Mouse (Mus musculus) v-Abl transformed pro-B cells (cell line): ENCODE measurements around the gene Olfr617.
"Not testable (repeated sequence)": the region's sequence is repeated elsewhere in the genome, so short reads cannot be mapped to it uniquely, and the experiment has no call there.

ENCODE experiments used
- in situ Hi-C, 2 experiments: fragments of 400-800 bp; cut with MboI; formaldehyde crosslinking; loops; one replicate each; pipeline ENCODE4 v1.15.1; 2025; ENCODE audit not compliant: unreplicated experiment in 2 of 2

Gene Olfr617

DNA sequence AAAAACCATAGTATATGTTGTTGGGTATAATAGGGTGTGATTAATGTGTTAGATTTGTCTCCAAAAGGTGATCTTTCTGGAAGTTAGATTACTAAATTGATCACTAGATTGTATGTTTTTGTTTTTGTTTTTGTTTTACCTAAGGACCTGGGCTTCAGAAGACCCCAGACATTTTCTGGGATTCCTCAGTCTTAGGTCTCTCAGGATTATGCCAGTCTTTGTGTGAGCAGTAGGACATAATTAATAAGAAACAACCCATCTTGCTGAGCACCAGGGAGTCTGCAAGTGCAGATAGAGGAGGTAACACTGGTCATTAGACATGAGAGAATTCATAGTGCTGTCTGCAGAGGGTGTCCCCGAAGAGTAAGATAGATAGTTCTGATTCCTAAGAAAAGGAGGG is at the start of gene Olfr617:
Gene Olfr617 (plus strand): TSS at position 301 of the 400 bp plus-strand sequence.
- in situ Hi-C loops, result no loop called here

DNA sequence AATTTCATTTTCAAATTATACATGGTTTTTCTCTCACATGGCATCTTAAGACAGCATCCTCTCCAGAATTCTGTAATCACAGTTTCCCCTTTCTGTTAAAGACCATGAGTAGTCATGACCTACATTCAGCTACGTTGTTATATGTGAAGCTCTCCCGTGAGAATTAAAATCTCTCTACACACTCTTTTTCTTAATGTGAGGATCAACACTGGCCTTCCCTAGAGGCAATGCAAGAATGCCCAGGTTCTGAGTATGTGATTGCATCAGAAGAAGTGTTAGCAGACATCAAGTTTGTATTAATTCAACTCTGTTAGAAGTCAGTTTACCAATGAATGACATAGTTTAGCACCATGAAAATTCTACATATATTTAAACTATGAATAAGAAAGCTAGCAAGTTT is 30.2 kb upstream of the Olfr617 start, which contains the start of gene Olfr612:
Gene Olfr612 (minus strand): TSS at position 101 of the 400 bp plus-strand sequence.
- in situ Hi-C loops, result not testable (repeated sequence)

DNA sequence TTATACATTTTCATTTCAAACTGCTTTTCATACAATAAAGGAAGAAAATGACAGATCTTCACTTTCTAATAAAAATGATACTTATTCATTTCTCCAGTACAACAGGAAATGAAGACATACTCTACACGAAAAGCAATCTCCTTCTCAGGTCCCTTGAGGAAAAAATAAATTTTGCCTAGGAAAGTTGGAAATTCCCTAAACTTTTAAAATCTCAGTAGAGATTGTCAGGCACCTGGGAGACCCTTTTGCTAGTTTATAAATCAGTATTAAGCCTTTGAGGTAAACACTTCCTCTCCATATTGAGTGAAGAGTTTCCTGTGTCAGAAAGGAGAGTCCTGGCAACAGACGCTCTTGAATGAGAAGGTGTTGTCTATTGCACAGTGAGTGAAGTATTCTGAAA is 25.1 kb upstream of the Olfr617 start, which contains the start of gene Olfr613:
Gene Olfr613 (plus strand): TSS at position 301 of the 400 bp plus-strand sequence.
- in situ Hi-C loops, result no loop called here

DNA sequence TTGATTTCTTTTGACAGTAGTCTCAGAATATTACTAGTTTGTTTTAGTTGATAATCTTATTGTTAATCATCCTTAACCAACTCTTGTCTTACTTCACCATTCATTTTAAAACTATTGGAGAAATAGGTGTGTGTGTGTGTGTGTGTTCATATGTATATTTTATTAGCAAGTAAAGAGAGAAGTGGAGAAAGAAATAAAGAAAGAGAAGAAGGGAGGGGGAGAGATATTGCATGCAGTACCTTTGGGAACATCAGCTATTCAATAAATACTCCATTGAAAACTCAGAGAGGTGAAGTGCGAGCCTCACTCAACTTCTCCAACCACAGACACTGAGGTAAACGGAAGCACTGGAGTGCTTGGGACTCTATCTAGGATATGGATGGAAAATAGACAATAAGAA is 17.1 kb upstream of the Olfr617 start, which contains the start of gene Olfr615:
Gene Olfr615 (plus strand): TSS at position 301 of the 400 bp plus-strand sequence.
- in situ Hi-C loops, result no loop called here

DNA sequence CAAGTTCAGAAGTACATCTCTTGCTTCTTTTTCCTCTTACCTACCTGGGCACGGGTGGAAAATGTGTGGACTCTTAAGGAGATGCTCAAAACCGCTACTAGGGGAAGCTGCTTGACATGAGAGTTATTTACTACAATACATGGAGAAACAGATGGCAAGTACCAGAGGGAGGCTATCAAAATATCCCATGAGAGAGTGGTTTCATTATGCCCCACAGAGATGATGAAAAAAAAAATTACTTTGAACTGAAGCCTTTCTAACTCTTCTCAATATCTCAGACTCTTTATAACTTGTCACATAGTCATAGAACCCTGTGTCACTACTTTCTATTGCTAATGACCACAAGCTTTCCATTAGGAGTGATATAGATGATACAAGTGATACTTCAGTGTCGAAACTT is 3.8 kb upstream of the Olfr617 start, which contains the start of gene Olfr616:
Gene Olfr616 (minus strand): TSS at position 101 of the 400 bp plus-strand sequence.
- in situ Hi-C loops, result no loop called here

DNA sequence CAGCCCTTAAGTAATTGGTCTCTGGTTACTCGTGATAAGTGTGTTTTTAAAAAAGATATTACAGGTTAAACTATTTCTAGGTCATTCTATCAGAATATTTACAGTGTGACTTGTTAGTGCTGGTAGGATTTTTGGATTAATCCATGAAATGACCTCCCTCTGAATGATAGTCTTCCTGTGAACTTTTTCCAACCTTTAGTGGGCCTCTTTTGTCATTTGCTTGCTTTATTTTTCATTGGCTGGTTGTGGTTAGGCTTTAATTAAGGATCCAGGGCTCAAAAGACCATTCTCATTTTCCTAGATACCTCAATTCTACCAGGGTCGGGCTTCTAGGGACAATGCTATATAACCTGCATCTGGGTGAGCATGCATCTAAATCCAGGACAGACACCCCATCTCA is 16.9 kb downstream of the Olfr617 start, which contains the start of gene Olfr618:
Gene Olfr618 (plus strand): TSS at position 301 of the 400 bp plus-strand sequence.
- in situ Hi-C loops, result no loop called here

DNA sequence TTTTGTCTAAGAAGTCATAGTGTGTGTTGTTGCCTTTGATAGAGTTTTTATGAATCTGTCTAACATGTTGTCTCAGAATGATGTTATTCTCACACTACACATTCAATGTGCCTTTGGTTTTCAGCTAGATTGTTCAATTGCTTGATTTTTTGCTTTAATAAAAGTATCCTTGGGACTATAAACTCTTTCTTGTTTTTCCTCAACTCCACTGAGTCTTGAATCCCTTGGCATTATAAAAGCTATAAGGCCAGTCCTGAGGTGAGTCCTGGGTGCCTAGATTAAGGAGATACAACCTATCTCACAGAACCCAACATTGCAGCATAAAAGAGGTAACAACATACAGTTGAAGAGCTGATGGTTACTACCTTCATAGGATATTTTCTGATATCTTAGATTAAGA is 27.4 kb downstream of the Olfr617 start, which contains the start of gene Olfr619:
Gene Olfr619 (plus strand): TSS at position 301 of the 400 bp plus-strand sequence.
- in situ Hi-C loops, result no loop called here

DNA sequence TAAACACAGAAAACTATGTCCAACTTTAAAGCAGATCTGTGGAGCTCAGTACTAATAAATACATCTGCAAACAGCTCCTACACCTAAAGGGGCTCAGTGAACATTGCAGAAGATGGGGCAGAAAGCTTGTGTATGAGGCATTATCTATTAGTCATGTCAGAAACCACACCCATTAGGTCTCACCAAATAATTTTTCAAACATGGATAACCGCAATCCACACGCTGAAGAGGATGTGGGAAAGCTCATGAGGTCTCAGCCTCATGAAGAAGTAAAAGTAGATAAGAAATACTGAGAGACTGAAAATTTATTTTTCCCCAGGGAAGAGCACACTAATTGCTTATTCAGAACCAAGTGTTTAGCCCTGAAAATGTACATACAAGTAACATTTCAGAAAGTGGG is 34.6 kb downstream of the Olfr617 start:
- in situ Hi-C loops, result no loop called here

DNA sequence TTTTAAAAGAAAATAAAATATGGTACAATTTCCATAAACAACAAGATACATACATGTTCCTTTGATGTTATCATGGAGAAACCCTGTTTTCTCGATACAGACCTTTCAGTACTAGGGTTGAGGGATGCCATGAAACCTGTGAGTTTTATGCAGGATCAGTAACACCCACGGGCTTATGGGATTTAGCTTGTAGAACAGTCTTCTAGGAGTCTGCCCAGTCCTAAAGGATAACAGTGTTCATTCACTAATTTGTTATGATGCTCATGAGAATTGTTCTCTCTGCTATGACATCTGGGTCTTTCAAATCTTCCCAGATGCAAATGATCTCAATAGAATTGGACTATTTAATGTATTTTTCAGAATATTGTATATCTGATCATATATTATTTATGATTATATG is 39.6 kb downstream of the Olfr617 start, which contains the start of gene Olfr620:
Gene Olfr620 (minus strand): TSS at position 101 of the 400 bp plus-strand sequence.
- in situ Hi-C loops, result no loop called here
